Mouse (Mus musculus): ENCODE measurements around the gene Lrrc2.

Gene Lrrc2

DNA sequence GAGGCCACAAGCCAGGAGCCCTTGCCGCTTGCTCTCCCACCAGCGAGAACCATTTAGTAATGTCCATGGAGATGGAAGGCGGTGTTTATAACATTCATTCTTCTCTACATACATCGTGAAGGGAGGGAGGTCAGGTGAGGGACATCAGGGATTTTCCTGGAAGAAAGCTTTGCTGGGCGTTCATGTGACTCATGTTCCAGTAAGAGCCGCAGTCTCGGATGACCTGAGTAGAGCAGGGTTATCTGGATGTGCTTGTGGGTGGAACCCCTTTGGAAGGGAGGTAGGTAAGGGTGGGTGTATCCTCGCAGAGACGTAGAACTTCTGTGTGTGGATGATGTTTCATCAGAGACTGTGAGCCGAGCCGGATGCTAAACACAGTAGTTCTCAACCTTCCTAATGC is at the start of gene Lrrc2:
TSS of gene Lrrc2 (plus strand) at position 149 of the 400 bp plus-strand sequence.
- DNase-seq (ENCODE audit: low spot score in 2 of 2), result no peak

DNA sequence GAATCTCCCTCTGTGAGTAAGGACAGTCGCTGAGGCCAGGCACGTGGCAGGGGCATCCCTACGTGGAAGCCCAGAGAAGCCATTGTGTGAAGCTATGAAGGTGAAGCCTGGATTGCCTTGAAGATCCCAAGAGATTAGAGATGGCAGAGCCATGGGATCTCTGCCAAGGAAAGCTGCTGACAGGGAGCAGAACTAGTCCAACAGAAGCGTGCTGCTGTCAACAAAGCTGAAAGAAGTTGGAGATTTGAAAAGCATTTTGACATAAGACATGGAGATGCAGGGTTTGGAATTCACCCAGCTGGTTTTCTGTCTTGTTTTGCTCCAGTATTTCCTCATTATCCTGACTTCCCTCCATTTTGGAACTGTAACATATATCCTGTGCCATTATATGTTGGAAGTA is 49.1 kb upstream of the Lrrc2 start:
- DNase-seq (ENCODE audit: low spot score in 2 of 2), result no peak

DNA sequence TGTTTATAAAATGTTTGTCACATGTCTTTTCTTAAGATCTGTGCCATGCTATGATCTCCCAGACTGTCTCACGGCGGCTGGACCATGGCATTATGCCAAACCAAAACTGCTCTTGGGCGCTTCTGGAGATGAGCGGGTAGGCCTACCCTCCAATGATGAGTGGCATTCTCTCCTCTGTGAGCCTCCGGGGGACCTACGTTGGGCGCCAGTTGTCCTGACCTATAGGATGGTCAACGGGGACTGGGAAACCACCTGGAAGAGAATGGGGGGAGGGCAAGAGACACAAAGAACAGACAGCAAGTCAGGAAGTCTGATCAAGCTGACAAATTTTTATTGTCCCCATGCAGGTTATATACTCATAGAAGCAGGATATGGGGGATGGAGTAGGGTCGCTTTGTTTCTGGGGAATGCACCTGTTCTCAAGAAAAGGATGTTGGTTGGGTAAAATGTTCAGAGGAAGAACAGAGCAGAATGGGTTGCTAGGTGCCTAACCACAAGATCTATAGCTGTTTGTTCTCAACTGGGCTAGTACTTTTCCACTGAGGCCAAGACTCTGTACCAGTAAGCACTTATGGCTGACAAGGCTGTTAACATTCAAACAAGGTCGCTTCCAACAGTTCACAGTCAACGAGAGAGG is 44.0 kb upstream of the Lrrc2 start:
- DNase-seq (ENCODE audit: low spot score in 2 of 2), result no peak

DNA sequence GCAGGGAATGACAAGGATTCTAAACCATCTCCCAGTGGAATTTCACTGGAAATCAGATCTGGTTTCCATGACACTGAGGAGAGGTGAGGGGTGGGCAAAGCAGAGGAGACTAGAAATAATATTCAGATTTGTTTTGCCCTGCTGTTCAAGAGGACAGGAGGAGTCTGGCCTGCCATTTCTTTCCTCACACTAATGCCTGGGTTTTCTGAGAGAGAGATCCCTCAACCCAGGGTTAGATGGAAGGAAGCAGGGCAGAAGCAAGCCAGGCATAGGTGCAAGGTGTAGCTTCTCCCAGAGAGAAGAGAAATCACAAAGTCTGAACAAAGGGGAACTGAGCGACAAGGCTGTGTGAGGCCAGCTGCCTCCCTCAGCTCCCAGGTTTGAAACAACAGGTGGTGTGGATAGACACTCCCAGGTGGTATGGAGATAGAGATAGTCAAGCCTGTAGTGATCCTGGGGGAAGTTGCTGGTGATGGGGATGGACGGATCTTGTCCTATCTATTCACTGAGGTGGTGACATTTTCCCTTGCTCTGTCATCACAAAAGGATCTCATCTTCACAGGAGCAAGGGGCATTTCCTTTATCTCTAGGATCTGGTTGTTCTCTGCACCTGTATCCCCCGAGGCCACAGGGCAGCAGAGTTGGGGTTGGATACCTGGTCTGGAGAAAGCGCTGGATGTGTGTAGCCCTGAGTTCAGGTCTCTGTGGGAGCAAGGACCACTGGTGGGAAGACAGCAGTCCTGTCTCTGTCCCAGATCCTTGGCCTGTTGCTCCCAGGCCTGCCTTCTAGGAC is 43.3 kb upstream of the Lrrc2 start:
- no peak for DNase-seq (ENCODE audit: low spot score in 2 of 2)

DNA sequence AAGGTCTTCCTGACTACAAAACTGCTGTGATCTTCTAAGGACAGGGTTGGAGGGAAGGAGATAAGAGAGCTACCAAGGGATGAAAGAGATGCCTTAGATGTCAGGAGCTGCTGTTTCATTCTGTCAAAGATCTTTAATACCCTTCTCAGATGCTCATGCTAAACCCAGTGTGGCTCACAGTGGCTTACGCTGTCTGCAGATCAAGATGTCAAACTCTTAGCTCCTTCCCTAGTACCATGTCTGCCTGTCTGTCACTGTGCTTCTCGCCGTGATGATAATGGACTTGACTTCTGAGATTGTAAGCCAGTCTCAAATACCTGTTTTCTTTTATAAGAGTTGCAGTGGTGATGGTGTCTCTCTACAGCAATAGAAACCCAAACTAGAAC is 42.7 kb upstream of the Lrrc2 start:
- DNase-seq (ENCODE audit: low spot score in 2 of 2), result no peak

DNA sequence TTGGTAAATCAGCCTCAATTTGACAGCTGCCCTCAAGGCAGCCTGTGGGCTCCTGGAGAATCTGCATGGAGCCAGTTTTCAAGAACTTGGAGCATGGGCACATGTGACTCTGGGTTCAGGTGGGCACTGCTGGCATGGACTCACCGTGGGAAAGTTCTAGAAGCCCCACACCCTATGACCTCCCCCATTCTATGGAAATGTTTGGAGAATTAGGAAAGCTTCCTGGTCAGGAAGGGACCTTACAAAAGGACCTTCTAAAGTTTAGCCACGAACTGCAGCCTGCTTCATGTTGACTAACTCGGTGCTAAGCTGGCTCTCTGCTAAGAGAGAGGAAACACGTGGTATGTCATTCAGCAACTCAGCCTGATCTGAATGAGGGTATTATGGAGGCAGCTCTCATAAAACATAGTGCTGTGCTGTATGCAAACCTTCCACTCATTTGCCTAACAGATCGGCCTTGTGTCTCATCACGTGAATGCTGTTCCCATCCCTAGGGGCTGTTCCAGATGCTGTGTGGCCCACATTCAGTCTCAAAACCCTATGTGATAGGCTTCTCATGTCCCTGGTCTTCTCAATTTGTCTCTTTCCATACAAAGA is 41.9 kb upstream of the Lrrc2 start:
- DNase-seq (ENCODE audit: low spot score in 2 of 2), result no peak

GRCm38 (mm10) chr9:110914631-110915236 is 36.6 kb upstream of the Lrrc2 start:
- DNase-seq (ENCODE audit: low spot score in 2 of 2), result no peak

DNA sequence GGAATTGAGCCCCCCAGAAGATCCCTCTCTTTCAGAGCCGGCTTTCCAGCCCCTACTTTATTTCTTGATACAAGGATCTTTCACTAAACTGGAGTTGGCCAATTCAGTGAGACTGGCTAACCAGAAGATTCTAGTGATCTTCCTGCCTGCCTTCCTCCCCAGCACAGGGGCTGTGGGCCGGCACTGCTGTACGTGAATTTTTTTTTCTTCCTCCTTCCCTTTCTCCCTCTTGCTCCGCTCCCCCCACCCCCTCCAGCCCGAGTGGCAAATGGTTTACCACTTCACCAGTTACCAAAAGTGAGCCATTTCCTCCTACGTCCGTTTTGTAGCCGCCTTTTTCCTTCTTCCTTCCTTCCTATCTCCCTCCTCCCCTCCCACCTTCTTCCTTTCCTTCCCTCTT is 35.9 kb upstream of the Lrrc2 start:
- no peak for DNase-seq (ENCODE audit: low spot score in 2 of 2)

GRCm38 (mm10) chr9:110916786-110917185 is 34.6 kb upstream of the Lrrc2 start, which contains the start of gene Fam240a:
Fam240a (minus strand) TSS chr9:110916861.
- DNase-seq (ENCODE audit: low spot score in 2 of 2), result no peak

GRCm38 (mm10) chr9:110920665-110921419 is 30.5 kb upstream of the Lrrc2 start:
- no peak for DNase-seq (ENCODE audit: low spot score in 2 of 2)

GRCm38 (mm10) chr9:110922759-110923158 is 28.6 kb upstream of the Lrrc2 start:
- DNase-seq (ENCODE audit: low spot score in 2 of 2), result peak; percentile 40 to 57

- no peak for DNase-seq (ENCODE audit: low spot score in 2 of 2)
Measured at GRCm38 (mm10) chr9:110931573-110931972, 19.8 kb upstream of the Lrrc2 start.

GRCm38 (mm10) chr9:110933850-110934437 is 17.4 kb upstream of the Lrrc2 start:
- DNase-seq (ENCODE audit: low spot score in 2 of 2), result peak in 1 of 2 experiments; percentile 20

DNA sequence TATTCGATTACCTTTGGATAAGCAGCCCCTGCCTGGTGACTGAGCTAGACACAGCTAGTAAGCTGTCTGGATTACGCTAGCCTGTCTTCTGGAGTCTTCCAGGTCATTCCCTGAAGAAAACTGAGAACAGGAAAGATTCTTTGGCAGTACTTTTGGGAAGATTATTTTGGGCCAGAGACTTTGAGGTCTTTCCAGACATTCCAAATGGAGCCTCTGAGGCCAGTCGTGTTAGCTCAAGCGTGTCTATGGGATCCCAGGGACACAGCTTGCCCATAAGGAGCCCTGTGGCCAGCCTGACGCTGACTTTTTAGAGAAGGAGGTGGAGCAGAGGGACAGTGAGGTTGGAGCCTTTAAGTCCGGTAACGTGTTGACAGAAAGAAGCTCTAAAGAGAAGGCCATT is 15.4 kb upstream of the Lrrc2 start:
- DNase-seq (ENCODE audit: low spot score in 2 of 2), result no peak

DNA sequence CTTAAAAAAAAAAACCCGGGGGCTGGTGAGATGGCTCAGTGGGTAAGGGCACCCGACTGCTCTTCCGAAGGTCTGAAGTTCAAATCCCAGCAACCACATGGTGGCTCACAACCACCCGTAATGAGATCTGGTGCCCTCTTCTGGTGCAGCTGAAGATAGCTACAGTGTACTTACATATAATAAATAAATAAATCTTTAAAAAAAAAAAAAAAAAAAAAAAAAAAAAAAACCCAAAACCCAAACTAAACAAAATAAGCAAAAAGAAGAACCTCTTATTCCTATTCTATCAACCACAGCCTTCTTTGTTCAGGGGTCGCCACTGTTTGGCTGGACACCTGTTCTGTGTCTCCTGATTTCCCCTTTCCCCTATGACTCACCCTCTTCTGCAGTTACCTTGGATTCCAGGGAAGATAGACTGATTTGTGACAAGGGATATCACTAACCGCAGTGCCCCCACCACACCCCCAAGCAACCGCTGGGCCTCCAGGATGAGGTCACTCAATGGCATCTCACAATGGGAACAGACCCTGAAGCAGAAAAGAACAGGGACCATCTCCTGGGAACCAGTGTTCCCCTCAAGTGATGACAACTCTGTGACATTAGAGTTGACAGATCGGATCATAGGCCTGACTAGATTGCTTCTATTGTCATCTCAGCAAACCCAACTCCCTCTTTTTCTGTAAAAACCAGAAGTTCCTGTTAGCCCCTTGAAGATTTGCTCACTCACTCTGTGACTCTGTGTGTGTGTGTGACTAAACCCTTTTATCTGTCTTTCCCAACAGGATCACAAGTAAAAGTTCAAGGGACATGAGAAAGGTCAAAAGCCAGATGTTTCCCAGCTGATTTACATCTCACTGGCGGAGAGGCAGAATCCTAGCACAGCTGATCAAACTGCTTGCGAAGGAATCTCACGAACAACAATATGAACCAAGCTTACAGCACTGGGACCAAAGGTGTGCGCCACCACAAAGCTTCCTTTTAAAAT is 13.5 kb upstream of the Lrrc2 start:
- no peak for DNase-seq (ENCODE audit: low spot score in 2 of 2)

DNA sequence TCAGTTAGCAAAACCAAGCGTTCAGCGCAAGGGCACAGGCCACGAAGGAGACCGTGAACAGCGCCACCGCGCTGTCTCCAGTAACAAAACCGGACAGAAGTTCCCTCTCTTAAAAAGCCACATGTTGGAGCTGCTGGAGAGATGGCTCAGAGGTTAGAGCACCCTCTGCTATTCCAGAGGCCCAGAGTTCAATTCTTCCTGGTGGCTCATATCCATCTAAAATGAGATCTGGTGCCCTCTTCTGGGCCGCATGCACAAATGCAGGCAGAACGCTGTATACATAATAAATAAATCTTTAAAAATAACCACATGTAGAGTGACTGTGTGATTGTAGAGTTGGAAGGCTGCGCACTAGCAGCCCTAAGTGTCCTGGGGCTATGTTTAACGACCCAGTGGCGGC is 7.1 kb upstream of the Lrrc2 start:
- no peak for DNase-seq (ENCODE audit: low spot score in 2 of 2)

DNA sequence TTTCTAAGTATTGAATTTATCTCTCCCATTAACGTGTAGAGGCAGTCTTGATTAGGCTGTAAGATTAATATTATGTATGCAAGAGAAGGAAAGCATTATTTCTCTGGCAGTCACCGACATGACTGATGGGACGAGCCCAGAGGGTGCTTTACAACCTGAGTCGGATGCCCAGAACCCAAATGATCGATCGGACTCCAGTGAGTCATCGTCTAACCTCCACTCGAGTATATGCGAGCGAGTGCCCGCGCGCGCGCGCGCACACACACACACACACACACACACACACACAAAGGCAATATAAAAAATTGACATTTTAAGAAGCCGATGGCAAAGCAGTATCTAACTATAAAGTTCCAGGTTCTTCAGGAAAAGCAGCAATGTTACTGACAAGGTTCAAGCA is 6.0 kb upstream of the Lrrc2 start:
- DNase-seq (ENCODE audit: low spot score in 2 of 2), result no peak

- DNase-seq (ENCODE audit: low spot score in 2 of 2), result no peak
Measured at GRCm38 (mm10) chr9:110945926-110946325, 5.4 kb upstream of the Lrrc2 start, which contains the start of gene Tdgf1. Tdgf1 (minus strand) TSS chr9:110946158.

- DNase-seq (ENCODE audit: low spot score in 2 of 2), result no peak
Measured at GRCm38 (mm10) chr9:110946548-110947044, 4.7 kb upstream of the Lrrc2 start.

GRCm38 (mm10) chr9:110947261-110947661 is 4.1 kb upstream of the Lrrc2 start:
- no peak for DNase-seq (ENCODE audit: low spot score in 2 of 2)

Data from frontal cortex, postnatal 25 days (tissue).